Mouse (Mus musculus) G1E (cell line): ENCODE measurements around the gene Clk1.

Experiments
- CTCF ChIP-seq: IDR thresholded peaks from 2 replicates; pipeline ENCODE4 v1.5.1; 2012; ENCODE audit warnings: low read depth, low read length, inconsistent platforms, mixed read lengths
- GATA2 ChIP-seq: IDR thresholded peaks from 2 replicates; pipeline ENCODE4 v1.6.1; 2012; ENCODE audit warnings: low read depth, low read length, inconsistent platforms, borderline replicate concordance

- TF ChIP-seq CTCF (no peak), GATA2 (no peak)
Observed at GRCm38 (mm10) chr1:58424551-58424950, 685 bp upstream of the Clk1 start.
